Mouse (Mus musculus): ENCODE measurements around the gene Plac9a.

GRCm38 (mm10) chr14:25850433-25850832 lies 52.5 kb downstream of the Plac9a start:
- no peak for TF ChIP-seq CTCF (IDR thresholded peaks at IDR 0.05; ENCODE audit: borderline replicate concordance, control insufficient read depth, extremely low read depth, insufficient read depth, low read length, poor library complexity)
- TF ChIP-seq POLR2A (IDR thresholded peaks at IDR 0.05; ENCODE audit: control insufficient read depth, extremely low read depth, insufficient read depth, low read length, poor library complexity) = no peak

Data from thymus, adult 2 months (tissue).